Mouse (Mus musculus) myocyte (in vitro differentiated cells): Measurements from ENCODE around the gene Acsl3. TPM values are rescaled to one million over a fixed set of nuclear protein-coding genes. Genes with fewer than 3 reads are reported as not detected.

Experiments used
- H3K27me3 ChIP-seq: one replicate; pipeline ENCODE4 v1.6.1; 2011; ENCODE audit not compliant: control insufficient read depth, insufficient read depth, insufficient read length
- H3K36me3 ChIP-seq: one replicate; pipeline ENCODE4 v1.6.1; 2011; ENCODE audit not compliant: control insufficient read depth, insufficient read depth
- H3K4me2 ChIP-seq: one replicate; pipeline ENCODE4 v1.6.1; 2011; ENCODE audit warnings: low read depth, control low read depth
- H3K4me3 ChIP-seq: one replicate; pipeline ENCODE4 v1.5.1; 2011; ENCODE audit warnings: mild to moderate bottlenecking, control low read depth, moderate library complexity
- H3K79me2 ChIP-seq: one replicate; pipeline ENCODE4 v1.6.1; 2011; ENCODE audit not compliant: control insufficient read depth, insufficient read depth
- H3ac ChIP-seq: one replicate; pipeline ENCODE4 v1.6.1; 2011; ENCODE audit not compliant: control insufficient read depth, insufficient read length
- CEBPB ChIP-seq: IDR thresholded peaks from 2 replicates; pipeline ENCODE4 v1.6.1; 2011; ENCODE audit warnings: mild to moderate bottlenecking, moderate library complexity; ENCODE audit not compliant: poor library complexity, insufficient read depth, severe bottlenecking
- E2F4 ChIP-seq: IDR thresholded peaks from one replicate; pipeline ENCODE4 v1.6.1; 2011; ENCODE audit warnings: mild to moderate bottlenecking, control low read depth, moderate library complexity; ENCODE audit not compliant: insufficient read depth
- MAX ChIP-seq: IDR thresholded peaks from one replicate; pipeline ENCODE4 v1.6.1; 2011; ENCODE audit warnings: low read depth, mild to moderate bottlenecking, control low read depth
- MYOD1 ChIP-seq, 3 experiments: IDR thresholded peaks; one replicate each; pipeline ENCODE4 v1.6.1; 2011; ENCODE audit warnings: control low read depth in 2 of 3, low read depth in 2 of 3, mild to moderate bottlenecking in 2 of 3, moderate library complexity in 1 of 3; ENCODE audit not compliant: insufficient read length in 2 of 3, control insufficient read depth in 1 of 3
- MYOG ChIP-seq, 3 experiments: IDR thresholded peaks; one replicate each; pipeline ENCODE4 v1.6.1; 2011; ENCODE audit warnings: control low read depth in 2 of 3, low read depth in 2 of 3, mild to moderate bottlenecking in 2 of 3; ENCODE audit not compliant: insufficient read length in 2 of 3, control insufficient read depth in 1 of 3, insufficient read depth in 1 of 3
- POLR2A ChIP-seq: IDR thresholded peaks from one replicate; pipeline ENCODE4 v1.6.1; 2011; ENCODE audit warnings: low read depth, mild to moderate bottlenecking, control low read depth, moderate library complexity; ENCODE audit not compliant: insufficient read length
- POLR2AphosphoS2 ChIP-seq: IDR thresholded peaks from one replicate; pipeline ENCODE4 v1.6.1; 2011; ENCODE audit warnings: low read depth, control low read depth; ENCODE audit not compliant: insufficient read length
- REST ChIP-seq: IDR thresholded peaks from one replicate; pipeline ENCODE4 v1.6.1; 2011; ENCODE audit warnings: mild to moderate bottlenecking, control low read depth, moderate library complexity; ENCODE audit not compliant: insufficient read depth, insufficient read length
- SRF ChIP-seq: IDR thresholded peaks from one replicate; pipeline ENCODE4 v1.6.1; 2011; ENCODE audit warnings: low read depth; ENCODE audit not compliant: control insufficient read depth, insufficient read length
- TCF12 ChIP-seq: IDR thresholded peaks from one replicate; pipeline ENCODE4 v1.6.1; 2011; ENCODE audit warnings: mild to moderate bottlenecking, control low read depth; ENCODE audit not compliant: poor library complexity, insufficient read depth, severe bottlenecking
- TCF3 ChIP-seq: IDR thresholded peaks from one replicate; pipeline ENCODE4 v1.6.1; 2011; ENCODE audit warnings: low read depth, control low read depth; ENCODE audit not compliant: insufficient read length
- USF1 ChIP-seq: IDR thresholded peaks from one replicate; pipeline ENCODE4 v1.6.1; 2011; ENCODE audit warnings: low read depth, mild to moderate bottlenecking, control low read depth, moderate library complexity
- polyA plus RNA-seq: library from polyadenylated mRNA; unstranded; fragments of >200 nt; fragmentation: generic; extraction: Trizol; gene quantifications from one replicate; pipeline ENCODE4 v1.2.1, GENCODE M21; 2012; ENCODE audit warnings: missing spikeins

The Acsl3 gene
- 106 TPM for polyA plus RNA-seq

- Histone ChIP-seq H3K36me3 (peaks cover 3% of the 10 kb centered on the region), H3ac (peak within 1 kb of the TSS; percentile 94), H3K79me2 (peaks cover 50% of the 10 kb centered on the region), H3K4me2 (peak within 1 kb of the TSS; percentile 96), H3K27me3 (no peaks in the 10 kb centered on the region), H3K4me3 (peak within 1 kb of the TSS; percentile 92)
- TF ChIP-seq CEBPB (no peak), POLR2AphosphoS2 (peak; percentile 98), MYOG (IDR thresholded peaks at IDR 0.05; ENCODE audit: control insufficient read depth in 1 of 3, insufficient read depth in 1 of 3, insufficient read length in 2 of 3, low read depth in 2 of 3) (peak in 2 of 3 experiments; percentile 64 to 79), MAX (no peak), SRF (peak; percentile 34), REST (peak; percentile 68), TCF12 (no peak), MYOD1 (IDR thresholded peaks at IDR 0.05; ENCODE audit: control insufficient read depth in 1 of 3, insufficient read length in 2 of 3, low read depth in 2 of 3) (peak in 2 of 3 experiments; percentile 33 to 73), USF1 (no peak), POLR2A (peak; percentile 94), E2F4 (peak; percentile 54), TCF3 (peak; percentile 67)
These were observed at the start of gene Acsl3, which contains the start of gene Utp14b for GRCm38 (mm10) chr1:78657671-78658440. Gene Acsl3, plus strand, starts transcription at chr1:78657825. Gene Utp14b, plus strand, starts transcription at chr1:78658038.

- no peaks in the 10 kb centered on the region for H3K27me3 ChIP-seq
- H3K4me3 ChIP-seq: peak overlapping the region; percentile 2
- TF ChIP-seq CEBPB (peak; percentile 44; the same call in 1 of the 2 replicates), TCF12 (no peak), MYOD1 (IDR thresholded peaks at IDR 0.05; ENCODE audit: control insufficient read depth in 1 of 3, insufficient read length in 2 of 3, low read depth in 2 of 3) (peak in 2 of 3 experiments; percentile 38 to 47), MYOG (IDR thresholded peaks at IDR 0.05; ENCODE audit: control insufficient read depth in 1 of 3, insufficient read depth in 1 of 3, insufficient read length in 2 of 3, low read depth in 2 of 3) (peak in 1 of 3 experiments; percentile 35)
- peak overlapping the region; percentile 74 for H3K4me2 ChIP-seq
- H3K36me3 ChIP-seq: no peaks in the 10 kb centered on the region
- no peak overlapping the region for H3ac ChIP-seq
- no peaks in the 10 kb centered on the region for H3K79me2 ChIP-seq
These were observed 48.3 kb upstream of the Acsl3 start for GRCm38 (mm10) chr1:78609134-78609907.

GRCm38 (mm10) chr1:78611039-78611438, 46.6 kb upstream of the Acsl3 start:
- H3K36me3 ChIP-seq: no peaks in the 10 kb centered on the region
- no peak overlapping the region for H3ac ChIP-seq
- H3K79me2 ChIP-seq: no peaks in the 10 kb centered on the region
- peak; percentile 97 for TF ChIP-seq TCF12
- no peak for TF ChIP-seq SRF
- TF ChIP-seq POLR2AphosphoS2: no peak
- TF ChIP-seq MYOG (IDR thresholded peaks at IDR 0.05; ENCODE audit: control insufficient read depth in 1 of 3, insufficient read depth in 1 of 3, insufficient read length in 2 of 3, low read depth in 2 of 3): peak in 2 of 3 experiments; percentile 77 to 92
- peak; percentile 83 for TF ChIP-seq TCF3
- no peak for TF ChIP-seq USF1
- 0 out of 2 replicates have a peak, but pooled peaks have one; percentile 2 for TF ChIP-seq CEBPB
- peak; percentile 87 to 92 (median 91) for TF ChIP-seq MYOD1 (IDR thresholded peaks at IDR 0.05; ENCODE audit: control insufficient read depth in 1 of 3, insufficient read length in 2 of 3, low read depth in 2 of 3)
- no peaks in the 10 kb centered on the region for H3K27me3 ChIP-seq
- no peak overlapping the region for H3K4me3 ChIP-seq
- H3K4me2 ChIP-seq: peak overlapping the region; percentile 28

- Histone ChIP-seq H3K79me2 (no peaks in the 10 kb centered on the region), H3K4me3 (no peak overlapping the region), H3K4me2 (peak overlapping the region; percentile 2), H3K36me3 (no peaks in the 10 kb centered on the region), H3K27me3 (no peaks in the 10 kb centered on the region), H3ac (no peak overlapping the region)
- TF ChIP-seq POLR2AphosphoS2 (no peak), MYOG (IDR thresholded peaks at IDR 0.05; ENCODE audit: control insufficient read depth in 1 of 3, insufficient read depth in 1 of 3, insufficient read length in 2 of 3, low read depth in 2 of 3) (peak in 1 of 3 experiments; percentile 29)
These were observed 44.7 kb upstream of the Acsl3 start for GRCm38 (mm10) chr1:78612959-78613358.
